Mouse (Mus musculus): ENCODE data around the gene Flii.

The Flii gene

GRCm38 (mm10) chr11:60715833-60716232 is 11.2 kb downstream of the Flii start:
- no peak for DNase-seq (ENCODE audit: low read depth)

DNA sequence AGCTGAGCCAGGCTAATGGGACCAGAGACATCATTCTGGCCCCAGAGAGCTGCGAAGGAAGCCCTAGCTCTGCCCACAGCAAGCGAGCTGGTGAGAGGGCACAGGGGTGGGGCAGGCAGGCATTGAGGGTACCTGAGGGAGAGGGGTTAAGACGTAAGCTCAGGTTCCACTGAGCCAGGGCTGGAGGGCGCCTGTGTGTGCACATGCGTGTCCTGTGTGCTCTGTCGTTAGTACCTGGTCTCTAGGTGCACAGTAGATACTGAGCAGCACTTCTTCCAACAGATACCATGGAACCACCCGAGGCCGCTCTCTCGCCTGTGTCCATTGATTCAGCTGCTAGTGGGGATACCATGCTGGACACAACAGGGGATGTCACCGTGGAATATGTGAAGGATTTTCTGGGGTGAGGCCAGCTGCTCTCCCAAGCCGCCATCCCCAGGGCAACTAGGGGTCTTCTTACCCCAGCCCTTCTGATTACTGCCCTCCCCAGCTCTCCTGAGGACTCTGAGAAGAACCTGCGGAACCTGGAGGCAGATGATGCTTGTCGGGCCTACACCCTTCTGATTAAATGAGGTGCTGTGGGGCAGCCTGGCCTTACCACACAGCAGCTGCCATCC is 14.3 kb downstream of the Flii start:
- no peak for DNase-seq (ENCODE audit: low read depth)

DNA sequence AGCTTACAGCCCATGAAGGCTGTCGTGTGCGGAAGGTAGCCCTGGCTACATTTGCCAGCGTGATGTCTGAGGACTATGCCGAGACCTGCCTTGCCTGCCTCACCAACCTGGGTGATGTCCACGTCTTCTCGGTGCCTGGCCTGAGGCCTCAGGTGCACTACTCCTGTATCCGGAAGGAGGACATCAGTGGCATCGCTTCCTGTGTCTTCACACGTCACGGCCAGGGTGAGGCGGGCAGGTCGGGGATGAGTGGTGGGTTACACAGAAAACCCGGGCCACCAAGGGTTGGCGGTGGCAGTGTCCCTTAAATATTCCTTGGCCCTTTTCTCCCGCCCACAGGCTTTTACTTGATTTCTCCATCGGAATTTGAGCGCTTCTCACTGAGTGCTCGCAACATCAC is 15.0 kb downstream of the Flii start:
- no peak for DNase-seq (ENCODE audit: low read depth)

- DNase-seq (ENCODE audit: low read depth) = no peak
Observed at GRCm38 (mm10) chr11:60711218-60711617, 15.8 kb downstream of the Flii start.

GRCm38 (mm10) chr11:60709481-60710465 is 17.3 kb downstream of the Flii start:
- no peak for DNase-seq (ENCODE audit: low read depth)

DNA sequence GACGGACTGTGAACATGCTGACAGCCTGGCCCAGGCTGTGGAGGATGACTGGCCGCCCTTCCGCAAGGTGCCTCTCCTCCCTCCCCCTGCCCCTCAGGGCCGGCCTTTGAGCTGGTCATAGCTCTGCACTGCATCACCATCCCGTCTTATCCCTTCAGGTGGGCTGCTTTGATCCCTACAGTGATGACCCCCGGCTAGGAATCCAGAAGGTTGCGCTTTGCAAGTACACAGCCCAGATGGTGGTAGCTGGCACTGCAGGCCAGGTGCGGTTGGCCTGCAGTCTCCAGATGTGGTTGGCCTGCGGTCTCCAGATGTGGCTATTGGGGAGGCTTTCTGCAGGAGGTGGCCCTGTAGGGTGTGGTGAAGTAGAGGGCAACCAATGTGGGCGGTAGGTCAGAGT is 18.4 kb downstream of the Flii start:
- DNase-seq (ENCODE audit: low read depth) = no peak

GRCm38 (mm10) chr11:60707672-60708071 is 19.4 kb downstream of the Flii start:
- no peak for DNase-seq (ENCODE audit: low read depth)

DNA sequence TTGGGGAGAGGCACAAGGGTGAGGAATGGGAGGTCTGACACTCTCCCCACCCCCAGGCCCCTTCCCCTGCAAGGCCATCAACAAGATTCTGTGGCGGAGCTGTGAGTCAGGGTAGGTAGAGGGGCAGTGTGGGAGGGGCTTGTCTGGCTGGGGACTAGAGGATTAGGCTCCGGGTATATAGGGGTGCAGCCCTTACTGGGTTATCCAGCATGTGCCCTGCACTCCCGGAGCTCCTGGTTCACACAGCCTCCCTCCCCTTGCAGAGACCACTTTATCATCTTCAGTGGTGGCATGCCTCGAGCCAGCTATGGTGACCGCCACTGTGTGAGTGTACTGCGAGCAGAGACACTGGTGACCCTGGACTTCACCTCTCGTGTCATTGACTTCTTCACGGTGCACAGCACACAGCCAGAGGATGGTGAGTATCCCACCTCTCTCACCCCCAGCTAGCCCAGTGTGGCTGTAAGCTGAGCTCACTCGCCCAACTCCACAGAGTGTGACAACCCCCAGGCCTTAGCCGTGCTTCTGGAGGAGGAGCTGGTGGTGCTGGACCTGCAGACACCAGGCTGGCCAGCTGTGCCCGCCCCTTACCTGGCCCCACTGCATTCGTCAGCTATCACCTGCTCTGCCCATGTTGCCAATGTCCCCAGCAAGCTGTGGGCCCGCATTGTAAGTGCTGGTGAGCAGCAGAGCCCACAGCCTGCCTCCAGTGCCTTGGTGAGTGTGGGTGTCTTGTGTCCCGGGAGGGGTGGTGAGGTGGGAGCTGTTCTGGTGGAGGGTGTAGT is 20.2 kb downstream of the Flii start:
- DNase-seq (ENCODE audit: low read depth) = no peak

- DNase-seq (ENCODE audit: low read depth) = no peak
Observed at GRCm38 (mm10) chr11:60706076-60706475, 21.0 kb downstream of the Flii start.

- no peak for DNase-seq (ENCODE audit: low read depth)
Observed at GRCm38 (mm10) chr11:60705255-60705654, 21.8 kb downstream of the Flii start.

DNA sequence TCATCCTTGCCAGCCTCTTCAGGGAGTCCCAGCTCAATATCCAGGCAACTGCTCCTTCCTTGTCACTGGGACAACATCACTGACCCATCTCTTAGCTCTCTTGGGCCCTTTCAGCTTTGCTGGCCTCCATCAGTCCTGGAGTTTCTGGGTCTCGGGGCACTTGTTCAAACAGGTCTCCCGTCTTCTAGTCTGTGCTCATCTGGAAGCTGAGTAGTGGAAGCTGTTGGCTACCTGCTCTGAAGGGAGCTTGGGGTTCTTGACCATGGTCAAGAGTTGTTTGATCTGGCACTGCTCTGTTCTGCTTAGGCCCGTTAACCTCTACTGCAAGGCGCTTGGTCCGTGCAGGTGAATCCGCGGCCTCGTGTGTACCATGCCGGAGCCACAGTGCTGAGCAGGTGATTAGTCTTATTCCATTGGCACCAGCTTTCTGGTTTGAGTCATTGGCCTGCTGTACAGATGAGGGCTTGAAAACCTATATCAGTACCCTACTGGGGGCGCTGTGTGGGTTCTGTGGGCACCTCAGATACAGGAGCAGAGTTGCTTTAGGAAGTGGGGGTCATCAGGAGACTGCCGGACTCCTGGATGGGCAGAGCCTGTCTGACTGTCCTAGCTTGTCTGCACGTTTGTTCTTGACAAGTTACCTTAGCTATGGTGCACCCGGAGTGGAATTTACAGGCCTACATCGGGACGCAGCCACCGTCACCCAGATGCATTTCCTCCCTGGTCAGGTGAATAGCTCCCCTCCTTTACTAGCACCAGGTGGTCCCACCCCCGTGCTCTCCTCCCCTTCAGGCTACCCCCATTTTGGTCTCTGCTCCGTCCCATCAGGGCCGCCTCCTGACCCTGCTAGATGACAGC is 22.8 kb downstream of the Flii start:
- no peak for DNase-seq (ENCODE audit: low read depth)

DNA sequence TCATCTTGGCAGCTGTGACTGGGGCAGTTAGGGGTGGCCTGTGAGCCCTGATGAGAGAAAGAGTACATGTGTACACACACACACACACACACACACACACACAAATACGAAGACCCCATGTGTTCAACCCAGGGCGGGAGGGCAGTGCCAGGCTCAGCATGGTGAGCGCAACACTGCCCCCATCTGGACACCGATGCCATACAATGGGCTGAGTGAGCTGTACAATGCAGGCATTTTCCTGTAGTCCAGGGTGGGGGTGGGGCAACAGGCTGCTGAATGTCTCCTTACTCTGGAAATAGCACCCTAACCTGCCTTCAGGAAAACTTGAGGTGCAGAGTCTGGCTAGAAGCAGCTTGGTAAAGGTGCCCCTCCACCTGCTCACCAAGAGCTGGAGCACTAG is 23.9 kb downstream of the Flii start:
- DNase-seq (ENCODE audit: low read depth) = peak; percentile 56

DNA sequence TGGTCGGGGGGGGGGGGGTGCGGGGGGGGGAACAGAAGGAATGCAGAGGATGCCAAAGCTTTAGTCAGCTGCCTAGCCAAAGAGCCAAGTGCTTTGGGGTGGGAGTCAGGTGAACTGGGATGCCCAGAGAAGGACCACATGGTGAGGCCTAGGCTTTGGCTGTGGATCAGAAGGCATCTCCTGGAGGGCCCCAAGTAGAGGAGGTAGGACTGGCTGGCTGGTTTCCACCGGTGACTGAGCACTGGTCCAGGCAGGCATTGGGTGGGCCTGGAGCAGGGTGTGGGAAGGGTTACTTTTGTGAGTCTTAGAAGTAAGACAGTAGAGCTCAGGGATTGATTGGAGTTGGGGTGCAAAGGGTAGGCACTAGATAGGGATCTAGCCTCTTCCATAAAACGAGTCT is 25.5 kb downstream of the Flii start:
- no peak for DNase-seq (ENCODE audit: low read depth)

- no peak for DNase-seq (ENCODE audit: low read depth)
Observed at GRCm38 (mm10) chr11:60700320-60701185, 26.5 kb downstream of the Flii start.

- DNase-seq (ENCODE audit: low read depth) = peak; percentile 79
Observed at GRCm38 (mm10) chr11:60699524-60700075, 27.5 kb downstream of the Flii start, which contains the start of gene Llgl1. TSS of gene Llgl1 (plus strand) at chr11:60699723.

- no peak for DNase-seq (ENCODE audit: low read depth)
Observed at GRCm38 (mm10) chr11:60698806-60699523, 28.1 kb downstream of the Flii start.

- DNase-seq (ENCODE audit: low read depth) = no peak
Observed at GRCm38 (mm10) chr11:60697561-60697960, 29.5 kb downstream of the Flii start.

DNA sequence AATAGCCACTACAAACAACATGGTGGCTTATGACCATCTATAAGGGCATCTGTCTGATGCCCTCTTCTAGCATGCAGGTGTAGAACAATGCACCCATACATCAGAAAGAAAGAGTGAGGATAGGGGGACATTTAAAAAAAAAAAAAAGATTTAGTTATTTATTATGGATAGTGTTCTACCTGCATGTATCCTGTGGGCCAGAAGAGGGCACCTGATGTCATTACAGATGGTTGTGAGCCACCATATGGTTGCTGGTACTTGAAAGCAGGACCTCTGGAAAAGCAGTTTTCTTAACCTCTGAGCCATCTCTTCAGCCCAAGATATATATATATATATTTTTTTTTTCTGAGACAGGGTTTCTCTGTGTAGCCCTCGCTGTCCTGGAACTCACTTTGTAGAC is 30.9 kb downstream of the Flii start:
- no peak for DNase-seq (ENCODE audit: low read depth)
